Mouse (Mus musculus): ENCODE results near the gene Macc1. TPM values are rescaled to one million over a fixed set of nuclear protein-coding genes. Genes with fewer than 3 reads are reported as not detected.

The Macc1 gene
- polyA plus RNA-seq, 1 experiment, result 0.67 TPM

GRCm38 (mm10) chr12:119464940-119465245, 150.8 kb downstream of the Macc1 start:
- Histone ChIP-seq H3K36me3 (ENCODE audit: control insufficient read depth, insufficient read depth, low read length, poor library complexity, severe bottlenecking) (no peaks in the 10 kb centered on the region), H3K4me3 (ENCODE audit: low read depth, low read length) (no peak overlapping the region), H3K27me3 (ENCODE audit: control insufficient read depth, insufficient read depth, low read length, poor library complexity, severe bottlenecking) (no peaks in the 10 kb centered on the region), H3K4me1 (ENCODE audit: control insufficient read depth, insufficient read depth, low read length) (no peaks in the 10 kb centered on the region), H3K27ac (ENCODE audit: insufficient read depth, low read length) (no peak overlapping the region), H3K9ac (ENCODE audit: low read depth, poor library complexity, severe bottlenecking) (no peak overlapping the region), H3K9me3 (replicated peaks; ENCODE audit: control insufficient read depth, insufficient read depth, low read length, poor library complexity, severe bottlenecking) (no peaks in the 10 kb centered on the region)
- no peak for TF ChIP-seq POLR2A (IDR thresholded peaks at IDR 0.05; ENCODE audit: insufficient read depth, low read length)
- no peak for TF ChIP-seq CTCF (IDR thresholded peaks at IDR 0.05; ENCODE audit: low read depth, low read length)
- TF ChIP-seq EP300 (IDR thresholded peaks at IDR 0.05; ENCODE audit: insufficient read depth, low read depth, low read length), result no peak

- Histone ChIP-seq H3K4me3 (ENCODE audit: low read depth, low read length) (no peak overlapping the region), H3K4me1 (ENCODE audit: control insufficient read depth, insufficient read depth, low read length) (no peaks in the 10 kb centered on the region), H3K27me3 (ENCODE audit: control insufficient read depth, insufficient read depth, low read length, poor library complexity, severe bottlenecking) (no peaks in the 10 kb centered on the region), H3K27ac (ENCODE audit: insufficient read depth, low read length) (no peak overlapping the region), H3K9ac (ENCODE audit: low read depth, poor library complexity, severe bottlenecking) (no peak overlapping the region), H3K9me3 (replicated peaks; ENCODE audit: control insufficient read depth, insufficient read depth, low read length, poor library complexity, severe bottlenecking) (no peaks in the 10 kb centered on the region), H3K36me3 (ENCODE audit: control insufficient read depth, insufficient read depth, low read length, poor library complexity, severe bottlenecking) (no peaks in the 10 kb centered on the region)
- TF ChIP-seq CTCF (IDR thresholded peaks at IDR 0.05; ENCODE audit: low read depth, low read length) (no peak), EP300 (IDR thresholded peaks at IDR 0.05; ENCODE audit: insufficient read depth, low read depth, low read length) (no peak)
Observed at GRCm38 (mm10) chr12:119467656-119468055, 153.6 kb downstream of the Macc1 start.

- Histone ChIP-seq H3K9me3 (replicated peaks; ENCODE audit: control insufficient read depth, insufficient read depth, low read length, poor library complexity, severe bottlenecking) (no peaks in the 10 kb centered on the region), H3K27ac (ENCODE audit: insufficient read depth, low read length) (no peak overlapping the region), H3K36me3 (ENCODE audit: control insufficient read depth, insufficient read depth, low read length, poor library complexity, severe bottlenecking) (no peaks in the 10 kb centered on the region), H3K4me3 (ENCODE audit: low read depth, low read length) (no peak overlapping the region), H3K27me3 (ENCODE audit: control insufficient read depth, insufficient read depth, low read length, poor library complexity, severe bottlenecking) (no peaks in the 10 kb centered on the region), H3K9ac (ENCODE audit: low read depth, poor library complexity, severe bottlenecking) (no peak overlapping the region), H3K4me1 (ENCODE audit: control insufficient read depth, insufficient read depth, low read length) (no peaks in the 10 kb centered on the region)
- TF ChIP-seq CTCF (IDR thresholded peaks at IDR 0.05; ENCODE audit: low read depth, low read length), result no peak
- TF ChIP-seq POLR2A (IDR thresholded peaks at IDR 0.05; ENCODE audit: insufficient read depth, low read length), result no peak
- no peak for TF ChIP-seq EP300 (IDR thresholded peaks at IDR 0.05; ENCODE audit: insufficient read depth, low read depth, low read length)
Observed at GRCm38 (mm10) chr12:119470260-119470659, 156.2 kb downstream of the Macc1 start.

GRCm38 (mm10) chr12:119483296-119483695, 169.2 kb downstream of the Macc1 start:
- Histone ChIP-seq H3K9me3 (replicated peaks; ENCODE audit: control insufficient read depth, insufficient read depth, low read length, poor library complexity, severe bottlenecking) (no peaks in the 10 kb centered on the region), H3K36me3 (ENCODE audit: control insufficient read depth, insufficient read depth, low read length, poor library complexity, severe bottlenecking) (no peaks in the 10 kb centered on the region), H3K9ac (ENCODE audit: low read depth, poor library complexity, severe bottlenecking) (no peak overlapping the region), H3K27me3 (ENCODE audit: control insufficient read depth, insufficient read depth, low read length, poor library complexity, severe bottlenecking) (no peaks in the 10 kb centered on the region), H3K4me1 (ENCODE audit: control insufficient read depth, insufficient read depth, low read length) (no peaks in the 10 kb centered on the region), H3K4me3 (ENCODE audit: low read depth, low read length) (no peak overlapping the region), H3K27ac (ENCODE audit: insufficient read depth, low read length) (no peak overlapping the region)
- TF ChIP-seq POLR2A (IDR thresholded peaks at IDR 0.05; ENCODE audit: insufficient read depth, low read length) (no peak), CTCF (IDR thresholded peaks at IDR 0.05; ENCODE audit: low read depth, low read length) (no peak), EP300 (IDR thresholded peaks at IDR 0.05; ENCODE audit: insufficient read depth, low read depth, low read length) (no peak)

- Histone ChIP-seq H3K36me3 (ENCODE audit: control insufficient read depth, insufficient read depth, low read length, poor library complexity, severe bottlenecking) (no peaks in the 10 kb centered on the region), H3K4me3 (ENCODE audit: low read depth, low read length) (no peak overlapping the region), H3K27ac (ENCODE audit: insufficient read depth, low read length) (no peak overlapping the region), H3K4me1 (ENCODE audit: control insufficient read depth, insufficient read depth, low read length) (no peaks in the 10 kb centered on the region), H3K9ac (ENCODE audit: low read depth, poor library complexity, severe bottlenecking) (no peak overlapping the region), H3K9me3 (replicated peaks; ENCODE audit: control insufficient read depth, insufficient read depth, low read length, poor library complexity, severe bottlenecking) (no peaks in the 10 kb centered on the region), H3K27me3 (ENCODE audit: control insufficient read depth, insufficient read depth, low read length, poor library complexity, severe bottlenecking) (no peaks in the 10 kb centered on the region)
- TF ChIP-seq POLR2A (IDR thresholded peaks at IDR 0.05; ENCODE audit: insufficient read depth, low read length) (no peak), EP300 (IDR thresholded peaks at IDR 0.05; ENCODE audit: insufficient read depth, low read depth, low read length) (no peak), CTCF (IDR thresholded peaks at IDR 0.05; ENCODE audit: low read depth, low read length) (no peak)
Observed at GRCm38 (mm10) chr12:119483922-119484631, 170.0 kb downstream of the Macc1 start.

GRCm38 (mm10) chr12:119511145-119511544, 197.1 kb downstream of the Macc1 start:
- Histone ChIP-seq H3K27ac (ENCODE audit: insufficient read depth, low read length) (no peak overlapping the region), H3K4me3 (ENCODE audit: low read depth, low read length) (no peak overlapping the region), H3K9me3 (replicated peaks; ENCODE audit: control insufficient read depth, insufficient read depth, low read length, poor library complexity, severe bottlenecking) (no peaks in the 10 kb centered on the region), H3K36me3 (ENCODE audit: control insufficient read depth, insufficient read depth, low read length, poor library complexity, severe bottlenecking) (no peaks in the 10 kb centered on the region), H3K9ac (ENCODE audit: low read depth, poor library complexity, severe bottlenecking) (no peak overlapping the region), H3K4me1 (ENCODE audit: control insufficient read depth, insufficient read depth, low read length) (no peaks in the 10 kb centered on the region), H3K27me3 (ENCODE audit: control insufficient read depth, insufficient read depth, low read length, poor library complexity, severe bottlenecking) (no peaks in the 10 kb centered on the region)
- TF ChIP-seq EP300 (IDR thresholded peaks at IDR 0.05; ENCODE audit: insufficient read depth, low read depth, low read length) (no peak), POLR2A (IDR thresholded peaks at IDR 0.05; ENCODE audit: insufficient read depth, low read length) (no peak), CTCF (IDR thresholded peaks at IDR 0.05; ENCODE audit: low read depth, low read length) (no peak)

Other genes with a start within 250 kb of the Macc1 start
- 1.0 and 1.2 TPM in 2 replicates for gene Itgb8, start 75.5 kb upstream of the Macc1 start, polyA plus RNA-seq (2011; ENCODE audit: insufficient read depth, insufficient read length, low read depth, missing spikeins)

Data from ES-Bruce4 (cell line).